Mouse (Mus musculus): ENCODE measurements around the gene Cpsf2. TPM values are rescaled to one million over a fixed set of nuclear protein-coding genes. Genes with fewer than 3 reads are reported as not detected.

The Cpsf2 gene
- polyA plus RNA-seq, 1 experiment from 2014 or later: 39.2 TPM

- Histone ChIP-seq H3K4me1 (ENCODE audit: control insufficient read depth, insufficient read depth, low read length) (no peaks in the 10 kb centered on the region), H3K36me3 (ENCODE audit: control insufficient read depth, insufficient read depth, low read length) (peaks cover 28% of the 10 kb centered on the region), H3K27ac (replicated peaks; ENCODE audit: low read depth, low read length) (no peak overlapping the region), H3K9me3 (ENCODE audit: control insufficient read depth, low read length) (no peaks in the 10 kb centered on the region), H3K4me3 (ENCODE audit: low read depth, low read length) (no peak overlapping the region), H3K27me3 (ENCODE audit: control insufficient read depth, insufficient read depth, low read length) (no peaks in the 10 kb centered on the region), H3K4me2 (ENCODE audit: low read depth, severe bottlenecking) (no peak overlapping the region), H3K9ac (ENCODE audit: low read length) (no peak overlapping the region)
- no peak for DNase-seq (ENCODE audit: low spot score)
- no peak for ATAC-seq (ENCODE audit: insufficient number of reproducible peaks, low FRiP score, low TSS enrichment, low read depth)
- WGBS: 89% methylated on average over 6 of the region's 6 CpGs
These were observed 11.9 kb downstream of the Cpsf2 start for GRCm38 (mm10) chr12:101987659-101988058.

GRCm38 (mm10) chr12:101994576-101995467, 19.0 kb downstream of the Cpsf2 start:
- peaks cover 28% of the 10 kb centered on the region for H3K36me3 ChIP-seq (ENCODE audit: control insufficient read depth, insufficient read depth, low read length)
- H3K27ac ChIP-seq (replicated peaks; ENCODE audit: low read depth, low read length): no peak overlapping the region

GRCm38 (mm10) chr12:101998929-101999328, 23.1 kb downstream of the Cpsf2 start:
- Histone ChIP-seq H3K4me2 (ENCODE audit: low read depth, severe bottlenecking) (no peak overlapping the region), H3K27me3 (ENCODE audit: control insufficient read depth, insufficient read depth, low read length) (no peaks in the 10 kb centered on the region), H3K9me3 (ENCODE audit: control insufficient read depth, low read length) (no peaks in the 10 kb centered on the region), H3K36me3 (ENCODE audit: control insufficient read depth, insufficient read depth, low read length) (peaks cover 5% of the 10 kb centered on the region; the same call in 1 of the 2 replicates), H3K4me3 (ENCODE audit: low read depth, low read length) (no peak overlapping the region), H3K9ac (ENCODE audit: low read length) (no peak overlapping the region), H3K27ac (replicated peaks; ENCODE audit: low read depth, low read length) (no peak overlapping the region), H3K4me1 (ENCODE audit: control insufficient read depth, insufficient read depth, low read length) (no peaks in the 10 kb centered on the region)
- DNase-seq (ENCODE audit: low spot score) (no peak), ATAC-seq (ENCODE audit: insufficient number of reproducible peaks, low FRiP score, low TSS enrichment, low read depth) (no peak)
- 94% methylated on average over 5 of the region's 5 CpGs for WGBS

More at GRCm38 (mm10) chr12:101994576-101995467, 19.0 kb downstream of the Cpsf2 start:
- Histone ChIP-seq H3K9ac (ENCODE audit: low read length) (no peak overlapping the region), H3K4me3 (ENCODE audit: low read depth, low read length) (no peak overlapping the region), H3K9me3 (ENCODE audit: control insufficient read depth, low read length) (no peaks in the 10 kb centered on the region), H3K4me1 (ENCODE audit: control insufficient read depth, insufficient read depth, low read length) (no peaks in the 10 kb centered on the region), H3K27me3 (ENCODE audit: control insufficient read depth, insufficient read depth, low read length) (no peaks in the 10 kb centered on the region), H3K4me2 (ENCODE audit: low read depth, severe bottlenecking) (no peak overlapping the region)
- ATAC-seq (ENCODE audit: insufficient number of reproducible peaks, low FRiP score, low TSS enrichment, low read depth) (no peak), DNase-seq (ENCODE audit: low spot score) (no peak)
- 91% methylated on average over 8 of the region's 8 CpGs for WGBS

- H3K4me1 ChIP-seq (ENCODE audit: control insufficient read depth, insufficient read depth, low read length): no peaks in the 10 kb centered on the region
- no peak overlapping the region for H3K9ac ChIP-seq (ENCODE audit: low read length)
- peaks cover 7% of the 10 kb centered on the region; the same call in 1 of the 2 replicates for H3K36me3 ChIP-seq (ENCODE audit: control insufficient read depth, insufficient read depth, low read length)
- ATAC-seq (ENCODE audit: insufficient number of reproducible peaks, low FRiP score, low TSS enrichment, low read depth) (no peak), DNase-seq (ENCODE audit: low spot score) (no peak)
- H3K9me3 ChIP-seq (ENCODE audit: control insufficient read depth, low read length): no peaks in the 10 kb centered on the region
- 89% methylated on average over 11 of the region's 11 CpGs for WGBS
- no peak overlapping the region for H3K4me3 ChIP-seq (ENCODE audit: low read depth, low read length)
- no peak overlapping the region for H3K27ac ChIP-seq (replicated peaks; ENCODE audit: low read depth, low read length)
- H3K4me2 ChIP-seq (ENCODE audit: low read depth, severe bottlenecking): no peak overlapping the region
- no peaks in the 10 kb centered on the region for H3K27me3 ChIP-seq (ENCODE audit: control insufficient read depth, insufficient read depth, low read length)
These were observed 25.0 kb downstream of the Cpsf2 start for GRCm38 (mm10) chr12:102000785-102001184.

GRCm38 (mm10) chr12:102008111-102008977, 32.6 kb downstream of the Cpsf2 start:
- Histone ChIP-seq H3K9ac (ENCODE audit: low read length) (no peak overlapping the region), H3K27me3 (ENCODE audit: control insufficient read depth, insufficient read depth, low read length) (no peaks in the 10 kb centered on the region), H3K4me2 (ENCODE audit: low read depth, severe bottlenecking) (no peak overlapping the region), H3K9me3 (ENCODE audit: control insufficient read depth, low read length) (no peaks in the 10 kb centered on the region), H3K27ac (replicated peaks; ENCODE audit: low read depth, low read length) (no peak overlapping the region), H3K4me3 (ENCODE audit: low read depth, low read length) (no peak overlapping the region), H3K4me1 (ENCODE audit: control insufficient read depth, insufficient read depth, low read length) (no peaks in the 10 kb centered on the region), H3K36me3 (ENCODE audit: control insufficient read depth, insufficient read depth, low read length) (peaks cover 2% of the 10 kb centered on the region; the same call in 1 of the 2 replicates)
- 86% methylated on average over 16 of the region's 16 CpGs for WGBS
- no peak for DNase-seq (ENCODE audit: low spot score)
- ATAC-seq (ENCODE audit: insufficient number of reproducible peaks, low FRiP score, low TSS enrichment, low read depth): no peak

- ATAC-seq (ENCODE audit: insufficient number of reproducible peaks, low FRiP score, low TSS enrichment, low read depth): no peak
- no peaks in the 10 kb centered on the region for H3K9me3 ChIP-seq (ENCODE audit: control insufficient read depth, low read length)
- 88% methylated on average over 6 of the region's 6 CpGs for WGBS
These were observed 33.8 kb downstream of the Cpsf2 start for GRCm38 (mm10) chr12:102009551-102009950.

GRCm38 (mm10) chr12:102014411-102014810, 38.6 kb downstream of the Cpsf2 start:
- Histone ChIP-seq H3K27me3 (ENCODE audit: control insufficient read depth, insufficient read depth, low read length) (no peaks in the 10 kb centered on the region), H3K9ac (ENCODE audit: low read length) (no peak overlapping the region), H3K4me3 (ENCODE audit: low read depth, low read length) (no peak overlapping the region), H3K27ac (replicated peaks; ENCODE audit: low read depth, low read length) (no peak overlapping the region), H3K9me3 (ENCODE audit: control insufficient read depth, low read length) (no peaks in the 10 kb centered on the region), H3K36me3 (ENCODE audit: control insufficient read depth, insufficient read depth, low read length) (no peaks in the 10 kb centered on the region), H3K4me1 (ENCODE audit: control insufficient read depth, insufficient read depth, low read length) (no peaks in the 10 kb centered on the region), H3K4me2 (ENCODE audit: low read depth, severe bottlenecking) (no peak overlapping the region)
- ATAC-seq (ENCODE audit: insufficient number of reproducible peaks, low FRiP score, low TSS enrichment, low read depth) (no peak), DNase-seq (ENCODE audit: low spot score) (no peak)
- WGBS: 73% methylated on average over 5 of the region's 5 CpGs

More at GRCm38 (mm10) chr12:102009551-102009950, 33.8 kb downstream of the Cpsf2 start:
- no peak for DNase-seq (ENCODE audit: low spot score)
- no peak overlapping the region for H3K4me2 ChIP-seq (ENCODE audit: low read depth, severe bottlenecking)
- peaks cover 2% of the 10 kb centered on the region; the same call in 1 of the 2 replicates for H3K36me3 ChIP-seq (ENCODE audit: control insufficient read depth, insufficient read depth, low read length)
- H3K4me3 ChIP-seq (ENCODE audit: low read depth, low read length): no peak overlapping the region
- no peak overlapping the region for H3K9ac ChIP-seq (ENCODE audit: low read length)
- H3K27me3 ChIP-seq (ENCODE audit: control insufficient read depth, insufficient read depth, low read length): no peaks in the 10 kb centered on the region
- no peak overlapping the region for H3K27ac ChIP-seq (replicated peaks; ENCODE audit: low read depth, low read length)
- H3K4me1 ChIP-seq (ENCODE audit: control insufficient read depth, insufficient read depth, low read length): no peaks in the 10 kb centered on the region

- no peaks in the 10 kb centered on the region for H3K9me3 ChIP-seq (ENCODE audit: control insufficient read depth, low read length)
- WGBS: 92% methylated on average over 6 of the region's 6 CpGs
- no peaks in the 10 kb centered on the region for H3K27me3 ChIP-seq (ENCODE audit: control insufficient read depth, insufficient read depth, low read length)
- H3K36me3 ChIP-seq (ENCODE audit: control insufficient read depth, insufficient read depth, low read length): no peaks in the 10 kb centered on the region
- H3K27ac ChIP-seq (replicated peaks; ENCODE audit: low read depth, low read length): no peak overlapping the region
- no peak for DNase-seq (ENCODE audit: low spot score)
- ATAC-seq (ENCODE audit: insufficient number of reproducible peaks, low FRiP score, low TSS enrichment, low read depth): no peak
- H3K4me3 ChIP-seq (ENCODE audit: low read depth, low read length): no peak overlapping the region
- H3K4me2 ChIP-seq (ENCODE audit: low read depth, severe bottlenecking): no peak overlapping the region
- no peaks in the 10 kb centered on the region for H3K4me1 ChIP-seq (ENCODE audit: control insufficient read depth, insufficient read depth, low read length)
- no peak overlapping the region for H3K9ac ChIP-seq (ENCODE audit: low read length)
These were observed 39.3 kb downstream of the Cpsf2 start for GRCm38 (mm10) chr12:102015127-102015526.

Data from limb, embryonic 11.5 days (tissue).